Mouse (Mus musculus) right cerebral cortex, adult 2 months (tissue): ENCODE measurements at regions not wholly inside any gene's neighbourhood (a gene's known extent, or its start where the extent isn't known, plus 50 kb on each side); places are given as distances from the start of the nearest gene placed in this dataset.

Experiments used
- DNase-seq, 2 experiments: peaks; one replicate each; pipeline ENCODE4 v3.0.0; 2021 to 2022; ENCODE audit warnings: low spot score in 2 of 2

DNA sequence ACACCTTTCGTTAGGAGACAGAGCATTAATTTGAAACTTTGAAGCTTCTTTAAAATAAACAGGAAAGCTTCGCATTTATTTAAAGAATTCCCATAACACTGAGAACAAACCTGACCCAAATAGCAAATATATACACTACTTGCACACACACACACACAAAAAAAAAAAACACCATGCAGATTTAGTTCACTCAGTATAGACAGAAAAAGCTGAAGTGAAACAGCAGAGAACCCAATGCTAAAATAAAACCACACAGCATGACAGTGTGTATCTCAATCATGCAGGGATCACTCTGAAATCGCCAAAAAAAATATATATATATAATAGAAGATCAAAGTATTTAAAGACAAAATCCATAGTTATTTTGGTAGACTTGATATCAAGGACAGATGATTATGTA lies 54.1 kb upstream of the Gda start:
- no peak for DNase-seq

DNA sequence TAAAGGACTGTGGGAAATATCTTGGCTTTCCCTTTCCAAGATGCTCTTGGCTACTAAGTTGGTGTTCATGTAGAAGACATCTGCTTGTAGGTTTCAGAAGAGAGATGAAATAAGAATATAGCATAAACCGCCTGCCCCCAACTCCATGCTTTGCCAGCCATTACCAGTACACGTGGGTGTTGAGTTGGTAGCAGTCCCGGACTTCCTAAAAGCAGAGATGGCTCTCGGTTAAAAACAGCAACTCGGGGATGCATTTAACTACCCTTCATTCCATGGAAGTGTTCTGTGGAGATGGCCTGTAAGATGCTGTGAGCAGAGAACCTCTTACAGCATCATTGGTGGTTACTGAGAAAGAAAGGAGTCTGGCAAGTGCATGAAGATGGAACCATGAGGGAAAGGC lies 52.6 kb upstream of the Gda start:
- peak; percentile 81 to 87 for DNase-seq
